Mouse (Mus musculus) layer of hippocampus, postnatal 14 days (tissue): Measurements from ENCODE around the gene Fam53b. TPM values are rescaled to one million over a fixed set of nuclear protein-coding genes. Genes with fewer than 3 reads are reported as not detected.

Experiments
- DNase-seq, 2 experiments: peaks; one replicate each; pipeline ENCODE4 v3.0.0; 2021 to 2022; ENCODE audit warnings: low spot score in 2 of 2, mixed read lengths in 1 of 2
- total RNA-seq, 2 experiments: library from RNA; stranded (reverse); gene quantifications; 2 replicates each; pipeline ENCODE4 v1.2.3; 2021

Gene Fam53b
- total RNA-seq, 2 experiments from 2014 or later = 26.4 to 27.2 TPM

DNA sequence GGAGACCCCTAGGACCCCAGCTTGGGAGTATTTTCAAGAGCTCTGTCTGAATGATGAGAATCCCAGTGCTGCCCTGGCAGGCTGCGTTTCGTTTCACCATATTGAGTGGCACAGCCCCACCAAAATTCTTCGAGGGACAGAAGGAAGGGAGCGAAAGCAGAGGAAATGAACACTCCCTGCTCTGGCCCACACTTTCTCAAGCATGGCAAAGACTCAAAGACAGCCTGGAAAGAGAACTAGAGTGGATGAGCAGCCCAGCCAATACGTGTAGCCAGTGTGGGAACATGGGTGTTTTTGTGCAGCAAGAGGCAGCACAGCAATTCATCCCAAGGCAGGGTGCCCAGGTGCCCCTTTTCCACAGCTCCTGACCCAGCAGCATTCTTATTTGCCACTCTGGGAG, 70.8 kb downstream of the Fam53b start:
- DNase-seq = peak in 1 of 2 experiments; percentile 59

DNA sequence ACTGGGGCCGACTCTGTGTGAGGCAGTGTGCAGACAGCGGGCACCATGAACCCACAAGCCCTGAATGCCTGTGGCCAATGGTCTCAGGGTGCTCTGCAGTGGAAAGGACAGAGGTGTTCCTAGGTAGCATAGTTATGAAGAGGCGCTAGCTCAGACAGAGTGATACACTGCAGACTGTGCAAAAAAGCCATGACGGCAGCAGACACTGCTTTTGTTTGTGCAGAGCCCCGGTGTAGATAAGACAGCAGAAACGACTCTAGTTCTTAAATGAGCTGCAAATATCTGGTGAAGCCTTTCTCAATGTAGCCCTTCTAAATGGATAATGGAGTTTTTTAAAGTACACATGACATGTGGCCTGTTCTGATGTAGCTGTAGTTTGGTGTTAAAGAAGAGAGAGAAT, 73.9 kb downstream of the Fam53b start:
- DNase-seq = no peak

DNA sequence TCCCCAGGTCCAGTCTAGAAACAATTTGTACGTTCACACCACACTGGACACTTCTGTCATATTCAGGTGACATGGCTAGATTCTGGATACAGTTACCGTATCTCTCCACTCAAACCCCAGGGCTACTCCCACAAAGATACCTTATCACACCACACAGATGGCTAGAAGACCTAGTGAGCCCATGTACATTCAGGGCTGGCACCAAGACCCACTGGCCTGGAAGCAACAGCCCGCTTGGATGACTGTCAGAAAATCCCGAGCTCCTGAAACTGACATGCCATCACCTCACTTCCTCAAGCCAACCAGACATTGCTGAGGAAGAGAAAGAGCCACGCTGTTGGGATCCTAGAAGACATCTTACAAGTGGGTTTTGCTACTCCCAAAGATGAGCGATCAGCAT, 74.8 kb downstream of the Fam53b start:
- no peak for DNase-seq

DNA sequence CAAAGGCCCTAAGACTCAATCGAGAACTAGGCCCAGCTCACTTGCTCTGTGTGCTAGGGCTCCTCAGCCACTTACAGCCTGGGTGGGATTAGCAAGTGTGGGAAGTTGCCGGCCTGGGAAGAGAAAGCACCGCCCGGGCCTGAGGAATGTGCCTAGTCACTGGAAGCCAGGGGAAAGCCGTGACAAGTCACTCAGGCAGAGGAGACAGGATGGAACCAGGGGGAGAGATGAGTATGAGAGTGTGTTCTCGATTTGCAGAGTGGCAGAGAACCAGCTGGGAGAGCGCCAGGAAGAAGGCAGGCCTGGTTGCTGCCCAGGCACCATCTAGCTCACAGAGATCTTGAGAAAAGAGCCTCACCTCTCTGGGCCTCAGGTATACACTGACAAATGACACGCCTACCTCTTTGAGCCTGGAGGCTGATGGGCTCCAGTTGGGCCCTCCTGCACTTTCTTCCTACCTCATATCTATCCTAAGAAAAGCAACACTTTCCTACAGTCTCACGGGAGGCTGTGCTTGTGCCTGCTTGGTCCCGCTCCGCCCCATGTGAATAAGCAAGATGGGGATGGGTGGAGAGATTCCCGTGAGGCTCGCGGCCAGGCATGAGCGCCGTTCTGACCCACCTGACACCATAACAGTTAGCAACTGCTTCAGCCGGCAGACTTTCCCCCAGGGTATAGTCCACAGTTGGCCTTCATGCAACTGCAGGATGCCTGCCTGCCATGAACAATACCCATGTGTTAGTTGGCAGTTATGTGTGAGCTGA, 77.4 kb downstream of the Fam53b start:
- DNase-seq = no peak

DNA sequence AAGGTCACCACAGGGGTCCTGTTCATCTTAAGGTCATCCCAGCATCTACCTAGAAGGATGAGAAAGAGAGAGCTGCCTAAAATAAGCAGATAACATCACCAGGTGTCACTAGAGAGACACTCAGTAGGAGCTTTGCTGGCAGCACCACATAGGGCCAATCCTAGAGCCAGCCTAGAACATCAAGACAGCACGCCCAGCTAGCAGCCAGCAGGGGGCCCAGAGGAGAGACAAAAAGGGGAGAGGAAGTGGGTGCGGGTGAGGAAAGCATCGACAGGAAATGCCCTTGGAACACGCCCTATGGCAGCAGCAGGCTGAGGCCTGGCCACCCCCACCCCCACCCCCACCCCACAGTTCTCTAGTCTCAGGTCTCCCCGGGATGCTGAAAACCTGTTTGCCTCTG, 78.5 kb downstream of the Fam53b start:
- DNase-seq = no peak

DNA sequence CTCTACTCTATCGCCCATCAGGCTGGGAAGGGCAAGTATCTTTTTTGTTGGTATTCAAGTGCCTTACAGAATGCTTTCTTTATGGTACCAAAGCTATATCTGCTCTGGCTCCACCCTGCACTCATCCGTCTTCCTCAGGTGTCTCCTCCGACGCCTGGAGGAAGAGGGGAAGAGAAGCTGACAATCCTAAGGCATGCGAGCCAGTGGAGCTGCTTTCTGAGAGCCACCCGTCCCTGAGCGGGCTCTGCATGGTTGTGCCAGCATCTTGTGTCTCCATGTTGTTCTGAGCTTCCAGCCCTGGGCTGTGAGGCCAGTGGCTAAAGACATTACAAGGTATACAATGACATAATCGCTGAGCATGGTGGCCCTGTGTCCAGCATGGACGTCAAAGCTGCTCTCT, 79.5 kb downstream of the Fam53b start:
- no peak for DNase-seq

DNA sequence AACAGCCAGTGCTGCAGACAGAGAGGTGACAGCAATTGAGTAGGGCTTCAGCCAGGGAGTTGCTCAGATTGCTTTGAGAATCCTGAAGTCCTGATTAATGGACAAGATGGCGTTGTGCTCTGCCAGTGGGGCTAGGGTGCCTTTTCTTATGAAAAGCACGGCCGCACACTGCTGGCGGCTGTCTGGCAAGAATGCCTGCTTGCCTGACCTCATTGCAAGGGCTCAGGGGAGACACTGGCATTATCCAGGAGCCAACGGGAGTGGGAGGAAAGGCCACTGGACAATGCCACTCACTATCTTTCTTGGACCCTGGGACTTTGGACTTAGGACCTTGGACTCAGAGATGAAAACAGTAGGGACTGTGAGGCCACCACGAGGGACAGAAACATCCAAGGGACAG, 80.2 kb downstream of the Fam53b start:
- no peak for DNase-seq

DNA sequence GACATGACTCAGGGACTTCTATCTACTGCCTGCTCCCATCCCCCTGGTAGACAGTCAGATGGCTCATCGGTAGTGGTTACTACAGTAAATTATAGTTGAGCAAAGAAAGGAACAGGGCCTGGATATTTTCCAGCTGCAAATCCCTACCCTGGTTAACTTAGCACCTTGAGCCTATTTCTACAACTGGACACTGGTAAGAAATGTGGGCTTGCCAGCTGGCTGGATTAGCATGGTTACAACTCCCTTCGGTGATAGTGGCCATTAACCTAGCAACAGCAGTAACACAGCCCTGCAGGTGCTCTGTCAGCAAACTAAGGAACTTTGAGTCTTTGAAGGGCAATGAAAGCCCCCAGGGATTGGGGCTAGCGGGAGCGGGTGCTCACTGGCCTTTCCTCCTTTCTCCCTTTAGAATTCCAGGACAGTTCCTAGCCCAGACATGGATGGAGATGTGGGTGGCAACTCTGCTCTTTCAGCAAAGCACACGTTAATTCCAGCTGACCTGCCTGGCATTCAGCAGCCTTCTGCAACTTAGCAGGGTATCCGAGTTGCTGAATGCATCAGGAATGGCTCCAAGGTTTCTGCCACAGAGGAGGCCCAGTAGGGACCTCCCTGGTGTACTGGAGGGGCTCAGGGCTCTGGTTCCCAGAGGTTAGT, 81.4 kb downstream of the Fam53b start:
- DNase-seq = no peak

DNA sequence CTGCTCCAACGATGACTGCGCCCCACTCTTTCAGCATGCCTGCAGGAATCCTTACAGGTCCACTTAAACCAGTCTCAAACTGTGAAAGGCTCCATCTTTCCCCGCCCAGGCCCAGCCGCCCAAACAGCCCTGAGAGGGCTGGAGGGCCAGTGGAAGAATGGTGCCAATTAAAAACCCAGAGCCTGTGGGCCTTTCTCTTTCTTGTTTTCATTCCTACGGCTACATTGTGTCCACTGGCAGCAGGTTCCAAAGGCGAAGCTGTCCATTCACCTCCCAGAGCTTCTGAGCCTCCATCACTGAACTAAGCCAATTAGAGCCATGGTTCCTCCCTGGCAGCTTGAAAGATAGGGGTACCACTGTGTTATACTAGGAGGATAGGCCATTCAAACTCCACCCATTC, 82.1 kb downstream of the Fam53b start:
- no peak for DNase-seq

DNA sequence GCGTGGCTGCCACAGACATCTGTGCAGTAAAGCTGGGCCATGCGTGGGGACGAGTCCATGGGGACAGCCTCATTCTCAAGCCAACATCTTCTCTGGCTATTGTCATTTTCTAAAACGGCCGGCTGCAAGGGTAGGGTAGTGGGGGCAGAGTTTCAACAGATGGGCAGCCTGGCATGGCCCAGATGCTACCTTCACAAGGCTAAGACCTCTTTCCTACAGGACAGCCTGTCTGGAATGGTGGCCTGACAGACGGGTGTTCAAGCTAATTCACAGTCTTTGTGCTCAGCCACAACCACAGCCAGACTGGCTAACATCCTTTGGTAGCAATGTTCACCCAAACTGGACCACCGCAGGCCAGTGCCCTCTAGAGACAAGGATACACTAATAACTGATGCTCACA, 83.2 kb downstream of the Fam53b start:
- DNase-seq = no peak

DNA sequence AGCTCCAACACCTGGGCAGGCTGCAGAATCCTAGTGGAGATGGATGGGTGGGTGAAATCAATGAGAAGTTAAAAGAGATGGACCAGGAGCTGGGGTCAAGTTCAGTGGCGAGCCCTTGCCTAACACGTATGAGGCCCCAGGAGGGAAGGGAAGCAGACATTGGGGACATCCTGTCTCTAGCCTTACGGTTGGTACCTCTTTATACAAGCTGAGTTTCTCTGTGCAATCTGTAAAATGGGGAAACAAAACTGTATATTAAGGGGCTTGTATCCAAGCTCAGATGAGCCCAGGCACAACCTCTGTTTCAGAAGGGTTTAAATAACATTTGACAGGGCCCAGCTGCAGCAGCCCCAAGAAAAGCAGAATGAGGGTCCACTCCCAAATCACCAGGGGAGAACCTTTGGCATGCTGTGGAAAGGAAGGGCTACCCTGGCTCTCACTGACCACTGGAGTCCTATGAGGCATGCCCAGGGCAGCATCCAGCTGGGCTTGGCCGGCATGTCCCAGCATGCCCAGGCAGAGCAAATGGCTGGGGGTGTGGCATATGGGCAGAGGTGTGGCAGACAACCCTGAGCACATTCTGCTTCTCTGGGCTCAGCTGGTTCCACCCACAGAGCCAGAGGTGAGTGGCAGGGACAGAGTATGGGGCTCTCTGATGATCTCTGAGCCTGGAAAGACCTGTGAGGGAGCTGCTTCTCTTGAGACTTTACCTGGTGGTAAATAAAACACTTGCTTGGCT, 84.4 kb downstream of the Fam53b start:
- DNase-seq = no peak

DNA sequence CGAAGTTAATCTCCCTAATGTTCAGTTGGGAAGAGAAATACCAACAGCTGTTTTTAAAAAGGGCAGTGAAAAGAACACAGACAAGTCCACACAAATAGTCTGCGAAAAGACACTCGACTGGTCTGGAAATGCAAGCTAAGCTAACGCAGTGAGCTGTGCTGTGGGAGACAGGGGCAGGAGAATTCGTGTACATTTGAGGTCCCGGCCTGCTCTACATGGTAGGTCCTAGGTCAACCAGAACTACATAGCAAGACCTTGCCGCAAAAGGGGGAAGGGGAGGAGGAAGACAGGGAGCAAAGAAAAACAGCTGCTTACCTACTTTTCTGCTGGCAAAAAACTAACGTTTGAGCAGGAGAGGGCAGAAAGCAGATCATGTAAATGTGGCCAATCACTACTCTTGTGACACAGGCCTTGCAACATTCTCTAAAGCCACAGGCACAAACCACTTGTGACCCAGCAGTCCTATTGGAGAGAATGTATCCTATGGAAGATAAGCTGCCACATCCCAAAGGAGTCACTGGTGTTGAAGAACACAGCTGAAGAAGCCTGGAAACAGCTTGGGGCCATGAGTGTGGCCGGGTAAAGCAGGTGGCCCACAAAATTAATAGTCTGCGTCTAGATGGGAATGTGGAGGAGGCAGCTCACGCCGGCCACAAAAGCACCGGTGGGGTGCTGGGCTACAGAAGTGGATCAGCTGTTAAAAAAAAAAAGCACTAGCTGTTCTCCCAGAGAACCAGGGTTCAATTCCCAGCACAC, 87.4 kb downstream of the Fam53b start:
- no peak for DNase-seq

DNA sequence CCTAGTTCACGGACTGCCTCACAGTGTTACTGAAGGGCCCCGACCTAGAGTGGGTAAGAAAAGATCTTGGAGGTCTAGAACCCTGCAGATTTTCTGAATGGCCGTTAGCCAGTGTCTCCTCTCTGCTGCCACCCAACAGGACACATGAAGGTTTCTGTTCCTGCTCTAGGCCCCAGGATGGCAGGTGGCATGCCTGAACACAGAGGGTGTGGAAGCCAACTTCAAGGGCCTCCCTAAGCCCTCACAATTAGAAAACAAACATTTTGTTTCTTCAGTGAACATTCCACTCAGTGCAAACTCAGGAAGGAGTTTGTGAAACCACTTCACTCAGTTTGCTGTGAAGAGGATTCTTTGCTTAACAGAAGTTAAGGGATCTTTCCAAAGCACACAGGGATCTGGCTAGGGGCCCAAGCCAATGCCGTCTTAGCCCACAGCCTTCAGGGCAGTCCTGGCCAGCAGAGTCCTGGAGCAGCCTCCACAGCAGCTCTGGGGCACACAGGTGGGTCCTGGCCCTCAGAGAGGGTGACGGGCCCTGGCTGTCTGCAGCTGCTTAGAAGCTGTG, 89.1 kb downstream of the Fam53b start:
- DNase-seq = no peak

DNA sequence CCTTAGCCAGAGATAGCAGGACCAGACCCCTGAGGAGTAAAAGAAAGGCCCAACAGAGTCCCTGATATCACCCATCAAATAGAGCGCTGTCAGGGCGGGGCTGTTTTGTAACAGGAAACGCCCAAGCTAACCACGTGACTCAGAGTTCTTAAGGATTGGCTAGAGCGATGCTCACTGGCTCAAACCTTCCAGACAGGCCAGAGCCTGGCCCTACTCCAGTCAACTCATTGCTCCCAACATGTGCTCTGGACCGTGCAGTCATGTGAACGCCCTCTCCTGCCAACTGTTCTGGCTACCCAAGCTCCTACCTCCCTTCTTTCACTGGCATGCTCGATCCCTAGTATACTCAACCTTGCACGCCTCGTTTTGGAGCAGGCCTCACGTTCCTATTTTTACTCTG, 89.8 kb downstream of the Fam53b start:
- DNase-seq = no peak

DNA sequence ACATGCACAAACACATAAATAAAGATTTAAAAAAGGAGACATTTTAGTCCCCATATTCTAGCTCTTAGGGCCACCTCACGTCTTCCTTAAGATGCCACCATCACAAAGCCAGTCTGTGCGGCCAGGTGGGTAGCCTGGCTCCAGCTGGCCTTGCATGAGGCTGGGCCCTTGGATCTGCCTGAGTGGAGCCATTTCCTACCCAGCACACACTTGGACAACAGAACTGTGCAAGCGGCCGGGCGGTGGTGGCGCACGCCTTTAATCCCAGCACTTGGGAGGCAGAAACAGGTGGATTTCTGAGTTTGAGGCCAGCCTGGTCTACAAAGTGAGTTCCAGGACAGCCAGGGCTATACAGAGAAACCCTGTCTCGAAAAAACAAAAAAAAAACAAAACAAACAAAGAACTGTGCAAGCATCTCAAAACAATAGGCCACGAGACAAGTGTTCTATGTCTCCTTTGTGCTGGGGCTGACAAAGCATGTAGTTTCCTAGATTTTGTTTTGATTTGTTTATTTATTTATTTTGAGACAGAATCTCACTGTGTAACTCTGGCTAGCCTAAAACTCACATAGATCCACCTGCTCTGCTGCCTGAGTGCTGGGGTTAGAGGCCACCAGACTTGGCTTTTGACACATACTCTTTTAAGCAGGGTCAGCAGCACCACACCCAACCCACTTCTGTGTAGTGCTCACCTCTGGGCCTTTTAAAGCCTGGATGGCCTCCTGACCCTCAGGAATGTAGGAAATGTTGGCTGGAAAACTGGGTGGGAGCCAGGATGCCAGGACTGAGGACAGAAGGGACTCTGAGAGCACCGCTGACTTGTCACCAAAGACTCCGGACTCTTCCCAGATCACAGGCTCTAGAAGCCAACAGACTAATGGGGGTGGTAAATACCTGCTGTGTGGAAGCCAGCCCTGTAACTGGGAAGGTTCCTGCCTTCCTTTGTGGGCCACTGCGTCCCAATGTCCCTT, 91.0 kb downstream of the Fam53b start:
- DNase-seq = no peak

DNA sequence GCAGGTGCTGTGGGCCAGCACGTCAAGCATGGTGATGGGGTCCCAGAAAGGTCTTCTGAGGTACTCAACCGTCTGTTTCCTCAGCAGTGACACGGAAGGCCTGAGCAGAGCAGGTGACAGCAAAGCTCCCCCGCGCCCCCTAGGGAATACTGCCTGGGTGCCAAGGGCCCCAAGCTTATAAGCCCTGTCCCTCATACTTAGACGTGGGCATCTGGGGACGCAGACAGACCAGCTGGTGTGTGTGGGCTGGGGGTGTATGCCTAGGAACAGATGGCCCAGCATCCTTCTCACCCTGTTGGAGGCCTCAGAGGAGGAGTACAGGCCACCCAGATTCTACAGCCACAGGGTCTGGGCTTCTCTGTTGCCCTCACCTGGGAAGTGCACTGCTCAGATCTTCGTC, 93.1 kb downstream of the Fam53b start:
- peak in 1 of 2 experiments; percentile 57 for DNase-seq

DNA sequence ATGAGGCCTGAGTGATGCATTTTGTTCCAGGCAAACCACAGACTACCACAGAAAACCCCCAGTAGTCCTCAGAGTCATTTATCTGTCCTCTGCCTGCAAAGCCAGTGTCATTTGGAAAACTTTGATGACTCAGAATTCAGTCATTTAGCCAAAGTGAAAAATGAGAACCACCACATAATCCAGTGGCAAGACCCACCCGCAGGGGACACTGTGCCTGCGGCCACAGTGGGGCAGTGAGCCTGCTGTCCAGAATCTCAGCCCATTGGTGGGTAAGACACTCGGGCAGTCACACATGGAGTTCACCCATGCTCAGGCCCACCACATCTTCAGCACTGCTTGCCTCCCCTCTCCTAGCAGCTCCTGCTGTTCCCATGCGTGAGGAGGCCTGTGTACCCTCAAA, 94.1 kb downstream of the Fam53b start:
- DNase-seq = no peak

DNA sequence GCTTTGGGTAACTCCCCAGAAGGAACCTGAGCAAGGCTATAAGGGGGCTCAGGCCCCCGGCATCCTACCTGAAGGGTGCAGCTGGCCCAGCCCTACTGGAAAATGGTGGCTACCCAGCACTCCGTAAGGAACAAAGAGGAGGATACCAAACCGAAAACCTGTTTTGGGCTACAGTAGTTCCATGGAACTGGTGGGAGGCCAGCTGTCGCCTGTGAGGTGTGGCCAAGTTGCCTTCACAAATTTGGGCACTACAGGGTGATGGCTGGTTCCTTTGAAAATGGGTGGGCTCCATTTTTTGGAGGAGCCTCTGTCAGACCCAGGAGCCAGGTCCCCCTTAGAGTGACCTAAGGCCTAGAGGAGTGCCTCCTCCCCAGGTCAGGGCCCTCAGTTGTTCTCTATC, 98.4 kb downstream of the Fam53b start:
- DNase-seq = no peak

DNA sequence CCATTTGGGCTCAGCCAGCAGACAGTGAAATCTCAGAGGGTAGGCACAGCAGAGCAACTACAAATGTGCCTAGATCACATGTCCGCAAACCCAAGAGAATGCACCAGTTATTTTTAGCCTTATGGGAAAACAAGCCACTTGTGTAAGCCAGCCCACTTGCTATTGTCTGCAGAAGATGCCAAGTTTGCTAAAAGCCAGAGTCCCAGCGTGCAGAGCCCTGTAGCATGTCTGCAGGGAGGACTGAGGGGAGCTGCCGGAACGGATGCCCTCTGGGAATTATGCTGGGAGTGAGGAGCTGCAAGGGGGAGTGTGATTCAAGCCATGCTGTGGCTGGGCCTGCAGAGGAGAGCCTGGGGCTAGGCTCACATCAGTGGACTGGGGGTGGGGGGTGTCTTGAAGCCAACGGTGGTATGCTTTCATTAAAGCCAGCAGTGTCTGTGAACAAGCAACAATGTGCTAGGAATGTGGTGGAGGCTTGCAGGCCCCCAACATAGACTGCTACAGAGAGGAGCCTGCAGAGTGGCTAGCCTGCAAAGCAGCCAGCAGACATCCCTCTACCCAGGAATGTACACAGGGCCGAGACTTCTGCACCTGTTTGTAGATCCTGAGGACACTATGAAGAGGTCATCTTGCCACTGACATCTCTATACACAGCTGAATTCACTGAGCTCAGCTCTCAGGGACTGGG, 99.3 kb downstream of the Fam53b start:
- peak in 1 of 2 experiments; percentile 82 for DNase-seq
